Mouse (Mus musculus) ES-Bruce4 (cell line): ENCODE measurements around the gene Phf7.

Experiments
- CTCF ChIP-seq: IDR thresholded peaks from one replicate; pipeline ENCODE4 v1.8.1; 2011; ENCODE audit warnings: low read depth, low read length
- EP300 ChIP-seq: IDR thresholded peaks from 2 replicates; pipeline ENCODE4 v1.6.1; 2011; ENCODE audit warnings: low read depth, low read length; ENCODE audit not compliant: insufficient read depth
- POLR2A ChIP-seq: IDR thresholded peaks from one replicate; pipeline ENCODE4 v1.8.1; 2011; ENCODE audit warnings: low read length; ENCODE audit not compliant: insufficient read depth

GRCm38 (mm10) chr14:31233996-31234591 lies 17.0 kb downstream of the Phf7 start:
- TF ChIP-seq POLR2A (no peak), EP300 (no peak), CTCF (peak; percentile 48)
